Mouse (Mus musculus): Measurements from ENCODE around the gene Rtkn2. TPM values are rescaled to one million over a fixed set of nuclear protein-coding genes. Genes with fewer than 3 reads are reported as not detected.
"Not testable (repeated sequence)": the region's sequence is repeated elsewhere in the genome, so short reads cannot be mapped to it uniquely, and the experiment has no call there.

Rtkn2 gene
- polyA plus RNA-seq, 1 experiment from 2014 or later: 21.5 TPM

DNA sequence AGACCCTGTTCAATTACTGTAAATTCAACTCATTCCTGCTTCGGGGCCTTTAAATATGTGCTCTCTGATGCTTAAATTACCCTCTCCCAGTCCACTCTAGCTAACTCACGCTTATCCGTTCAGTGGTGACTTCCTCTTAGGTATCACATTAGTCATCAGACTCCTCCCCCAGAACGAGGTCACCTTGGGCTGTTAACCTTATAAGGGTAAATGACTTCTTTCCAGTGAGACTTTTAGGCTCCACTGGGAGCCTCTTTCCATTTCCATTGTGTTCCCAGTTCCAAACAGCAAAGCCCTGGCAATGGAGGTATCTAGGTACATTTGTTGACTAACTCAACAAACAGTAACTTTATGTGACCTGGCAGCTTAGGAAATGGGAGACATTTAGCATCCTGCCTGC lies 112.5 kb downstream of the Rtkn2 start:
- 93% methylated on average over 4 of the region's 4 CpGs for WGBS

GRCm38 (mm10) chr10:68093496-68093895 lies 114.1 kb downstream of the Rtkn2 start:
- Histone ChIP-seq H3K27me3 (ENCODE audit: low read depth, poor library complexity, severe bottlenecking) (no peaks in the 10 kb centered on the region), H3K4me3 (no peak overlapping the region), H3K4me1 (0 out of 2 replicates have a peak, but pooled peaks cover 3% of the 10 kb centered on the region), H3K9me3 (replicated peaks) (no peaks in the 10 kb centered on the region), H3K27ac (replicated peaks) (no peak overlapping the region), H3K36me3 (peaks cover 26% of the 10 kb centered on the region)
- 73% methylated on average over 3 of the region's 3 CpGs for WGBS
- DNase-seq (ENCODE audit: low spot score): no peak

More for the DNA sequence above, 112.5 kb downstream of the Rtkn2 start:
- Histone ChIP-seq H3K4me1 (0 out of 2 replicates have a peak, but pooled peaks cover 3% of the 10 kb centered on the region), H3K4me3 (no peak overlapping the region), H3K27me3 (ENCODE audit: low read depth, poor library complexity, severe bottlenecking) (no peaks in the 10 kb centered on the region), H3K36me3 (peaks cover 9% of the 10 kb centered on the region), H3K27ac (replicated peaks) (no peak overlapping the region), H3K9me3 (replicated peaks) (no peaks in the 10 kb centered on the region)
- no peak for DNase-seq (ENCODE audit: low spot score)

- no peak for DNase-seq (ENCODE audit: low spot score)
- H3K27ac ChIP-seq (replicated peaks): no peak overlapping the region
- no peaks in the 10 kb centered on the region for H3K27me3 ChIP-seq (ENCODE audit: low read depth, poor library complexity, severe bottlenecking)
- peaks cover 26% of the 10 kb centered on the region for H3K36me3 ChIP-seq
- H3K9me3 ChIP-seq (replicated peaks): no peaks in the 10 kb centered on the region
- WGBS: 87% methylated on average over 2 of the region's 2 CpGs
- H3K4me1 ChIP-seq: 0 out of 2 replicates have a peak, but pooled peaks cover 3% of the 10 kb centered on the region
- H3K4me3 ChIP-seq: no peak overlapping the region
These were observed 115.8 kb downstream of the Rtkn2 start for GRCm38 (mm10) chr10:68095136-68095535.

GRCm38 (mm10) chr10:68096395-68096794 lies 117.0 kb downstream of the Rtkn2 start:
- Histone ChIP-seq H3K4me3 (no peak overlapping the region), H3K36me3 (peaks cover 26% of the 10 kb centered on the region), H3K27me3 (ENCODE audit: low read depth, poor library complexity, severe bottlenecking) (no peaks in the 10 kb centered on the region), H3K27ac (replicated peaks) (no peak overlapping the region), H3K9me3 (replicated peaks) (no peaks in the 10 kb centered on the region), H3K4me1 (0 out of 2 replicates have a peak, but pooled peaks cover 3% of the 10 kb centered on the region)
- 96% methylated on average over 12 of the region's 12 CpGs for WGBS
- no peak for DNase-seq (ENCODE audit: low spot score)

DNA sequence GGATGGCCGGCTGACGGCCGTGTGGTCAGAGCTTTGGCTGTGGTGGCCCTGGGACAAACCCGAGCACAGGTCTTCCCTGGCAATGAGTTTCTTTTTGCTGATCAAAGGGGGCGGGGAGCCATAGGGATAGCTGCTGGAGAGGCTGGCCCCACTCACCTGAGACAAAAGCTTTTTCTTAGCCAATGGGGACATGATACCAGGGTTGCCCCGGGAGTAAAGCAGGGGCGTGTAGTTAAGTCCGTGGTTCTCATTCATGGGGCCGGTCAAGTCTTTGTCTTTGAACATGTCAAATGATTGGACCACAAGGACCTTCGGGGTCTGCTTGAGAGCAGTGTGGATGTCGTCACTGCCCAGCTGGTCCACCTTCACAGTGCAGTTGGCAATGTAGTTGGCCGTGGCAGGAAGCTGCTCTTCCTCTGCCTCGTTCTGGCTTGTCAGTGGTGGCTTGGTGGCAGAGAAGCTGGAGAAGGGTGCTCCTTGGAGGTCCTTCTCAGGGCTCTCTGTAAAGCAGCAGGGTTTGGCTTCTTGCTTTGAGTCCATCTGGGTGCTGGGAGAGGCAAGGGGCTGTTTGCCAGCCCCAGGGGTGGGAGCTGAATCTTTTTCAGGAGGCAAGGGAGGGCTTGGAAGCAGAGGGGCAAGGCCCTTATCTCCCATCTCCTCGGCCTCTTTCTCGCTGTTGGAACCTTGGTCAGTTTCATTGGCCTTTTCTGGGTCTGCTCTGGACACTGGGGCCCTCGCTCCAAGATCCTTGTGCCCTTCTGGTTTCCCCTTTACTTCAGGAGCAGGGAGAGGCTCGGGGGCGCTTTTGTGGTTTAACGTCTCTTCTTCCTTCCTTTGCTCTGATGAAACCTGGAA lies 118.7 kb downstream of the Rtkn2 start:
- Histone ChIP-seq H3K27me3 (ENCODE audit: low read depth, poor library complexity, severe bottlenecking) (no peaks in the 10 kb centered on the region), H3K36me3 (peaks cover 26% of the 10 kb centered on the region), H3K27ac (replicated peaks) (no peak overlapping the region), H3K9me3 (replicated peaks) (no peaks in the 10 kb centered on the region), H3K4me3 (no peak overlapping the region), H3K4me1 (0 out of 2 replicates have a peak, but pooled peaks cover 3% of the 10 kb centered on the region)
- 92% methylated on average over 19 of the region's 19 CpGs for WGBS
- DNase-seq (ENCODE audit: low spot score): no peak

DNA sequence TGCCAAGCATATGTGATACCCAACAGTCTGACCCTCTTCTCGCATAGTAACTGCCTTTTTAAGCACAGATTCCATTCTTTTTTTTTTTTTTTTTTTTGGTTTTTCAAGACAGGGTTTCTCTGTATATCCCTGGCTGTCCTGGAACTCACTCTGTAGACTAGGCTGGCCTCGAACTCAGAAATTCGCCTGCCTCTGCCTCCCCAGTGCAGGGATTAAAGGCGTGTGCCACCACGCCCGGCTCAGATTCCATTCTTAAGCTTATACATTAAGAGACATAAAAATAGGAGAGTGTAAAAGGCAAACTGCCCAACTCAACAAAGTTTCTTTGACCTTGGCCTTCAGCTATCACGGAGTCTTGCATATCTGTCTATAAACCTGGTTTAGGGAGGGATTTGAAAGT lies 120.4 kb downstream of the Rtkn2 start:
- peaks cover 26% of the 10 kb centered on the region for H3K36me3 ChIP-seq
- not testable (repeated sequence) for H3K27ac ChIP-seq (replicated peaks); DNase-seq (ENCODE audit: low spot score); H3K9me3 ChIP-seq (replicated peaks); H3K4me3 ChIP-seq; H3K27me3 ChIP-seq (ENCODE audit: low read depth, poor library complexity, severe bottlenecking); H3K4me1 ChIP-seq
- WGBS: 95% methylated on average over 7 of the region's 7 CpGs

GRCm38 (mm10) chr10:68100506-68100905 lies 121.1 kb downstream of the Rtkn2 start:
- DNase-seq (ENCODE audit: low spot score): no peak
- Histone ChIP-seq H3K9me3 (replicated peaks) (no peaks in the 10 kb centered on the region), H3K36me3 (peaks cover 26% of the 10 kb centered on the region), H3K4me3 (no peak overlapping the region), H3K27me3 (ENCODE audit: low read depth, poor library complexity, severe bottlenecking) (no peaks in the 10 kb centered on the region), H3K27ac (replicated peaks) (no peak overlapping the region), H3K4me1 (peaks cover 15% of the 10 kb centered on the region)
- 93% methylated on average over 8 of the region's 8 CpGs for WGBS

DNA sequence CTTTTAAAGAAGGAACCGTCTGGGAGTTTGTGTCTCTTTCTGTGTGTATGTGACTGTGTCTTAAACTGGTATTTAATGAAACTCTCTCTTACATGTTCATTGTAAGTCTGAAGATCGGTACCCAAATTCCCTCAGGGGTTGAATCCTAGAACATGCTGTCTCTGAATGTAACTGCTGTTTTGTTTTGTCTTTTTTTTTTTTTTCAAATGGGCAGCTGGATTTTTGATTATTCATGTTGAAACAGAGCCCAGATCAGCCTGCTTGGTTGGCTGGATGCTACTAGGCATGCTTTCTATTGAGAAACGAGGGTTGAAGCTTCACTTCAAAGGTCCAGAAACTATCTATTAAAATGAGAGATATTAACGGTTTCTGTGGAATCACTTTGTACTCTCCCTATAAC lies 121.9 kb downstream of the Rtkn2 start:
- no peak for DNase-seq (ENCODE audit: low spot score)
- 89% methylated on average over 4 of the region's 4 CpGs for WGBS
- Histone ChIP-seq H3K27me3 (ENCODE audit: low read depth, poor library complexity, severe bottlenecking) (no peaks in the 10 kb centered on the region), H3K36me3 (peaks cover 23% of the 10 kb centered on the region), H3K27ac (replicated peaks) (no peak overlapping the region), H3K9me3 (replicated peaks) (no peaks in the 10 kb centered on the region), H3K4me3 (no peak overlapping the region), H3K4me1 (peaks cover 21% of the 10 kb centered on the region)

GRCm38 (mm10) chr10:68102566-68102965 lies 123.2 kb downstream of the Rtkn2 start:
- H3K36me3 ChIP-seq: peaks cover 10% of the 10 kb centered on the region
- H3K27ac ChIP-seq (replicated peaks): no peak overlapping the region
- no peak for DNase-seq (ENCODE audit: low spot score)
- 97% methylated on average over 6 of the region's 6 CpGs for WGBS
- H3K27me3 ChIP-seq (ENCODE audit: low read depth, poor library complexity, severe bottlenecking): no peaks in the 10 kb centered on the region
- H3K4me3 ChIP-seq: no peak overlapping the region
- no peaks in the 10 kb centered on the region for H3K9me3 ChIP-seq (replicated peaks)
- H3K4me1 ChIP-seq: peaks cover 21% of the 10 kb centered on the region

GRCm38 (mm10) chr10:68103078-68103855 lies 123.9 kb downstream of the Rtkn2 start:
- DNase-seq (ENCODE audit: low spot score): no peak
- Histone ChIP-seq H3K36me3 (peaks cover 3% of the 10 kb centered on the region), H3K4me1 (peaks cover 21% of the 10 kb centered on the region), H3K27me3 (ENCODE audit: low read depth, poor library complexity, severe bottlenecking) (no peaks in the 10 kb centered on the region), H3K27ac (replicated peaks) (no peak overlapping the region), H3K4me3 (no peak overlapping the region), H3K9me3 (replicated peaks) (no peaks in the 10 kb centered on the region)
- WGBS: 85% methylated on average over 6 of the region's 6 CpGs

- 80% methylated on average over 5 of the region's 5 CpGs for WGBS
- DNase-seq (ENCODE audit: low spot score): no peak
These were observed 124.6 kb downstream of the Rtkn2 start for GRCm38 (mm10) chr10:68103988-68104387.

GRCm38 (mm10) chr10:68104481-68104880 lies 125.1 kb downstream of the Rtkn2 start:
- no peaks in the 10 kb centered on the region for H3K9me3 ChIP-seq (replicated peaks)
- 18% methylated on average over 2 of the region's 2 CpGs for WGBS
- H3K4me3 ChIP-seq: no peak overlapping the region
- H3K36me3 ChIP-seq: no peaks in the 10 kb centered on the region
- no peaks in the 10 kb centered on the region for H3K27me3 ChIP-seq (ENCODE audit: low read depth, poor library complexity, severe bottlenecking)
- peak overlapping the region; percentile 43; the same call in 1 of the 2 replicates for H3K27ac ChIP-seq (replicated peaks)
- DNase-seq (ENCODE audit: low spot score): peak; percentile 26
- H3K4me1 ChIP-seq: peaks cover 21% of the 10 kb centered on the region

More at GRCm38 (mm10) chr10:68103988-68104387, 124.6 kb downstream of the Rtkn2 start:
- Histone ChIP-seq H3K9me3 (replicated peaks) (no peaks in the 10 kb centered on the region), H3K4me1 (peaks cover 21% of the 10 kb centered on the region), H3K27ac (replicated peaks) (no peak overlapping the region), H3K36me3 (no peaks in the 10 kb centered on the region), H3K27me3 (ENCODE audit: low read depth, poor library complexity, severe bottlenecking) (no peaks in the 10 kb centered on the region), H3K4me3 (no peak overlapping the region)

Measured in midbrain, embryonic 10.5 days (tissue).